Mouse (Mus musculus): ENCODE data around the gene Atp5g2. TPM values are rescaled to one million over a fixed set of nuclear protein-coding genes. Genes with fewer than 3 reads are reported as not detected.

Gene Atp5g2
- polyA plus RNA-seq, 1 experiment from 2014 or later, result 87.4 TPM

MicroRNAs encoded within 50 kb of the gene (microRNA counts, 519-probe panel; counts per million panel counts)
- microRNA mmu-miR-688, result not detected

Small RNA genes within 50 kb of the gene (microRNA-seq; reads per million reads assigned to microRNA genes)
- gene Mir688, result 0.34 reads per million

Other genes starting within 250 kb of the Atp5g2 start
- 0.81 and 0.97 TPM in 2 replicates for gene Amhr2, start 227.0 kb downstream of the Atp5g2 start, polyA plus RNA-seq (2014; fragmentation: Nextera tagmentation; extraction: Ambion mirVana)
- 132 and 141 TPM in 2 replicates for gene Prr13, start 213.3 kb downstream of the Atp5g2 start, polyA plus RNA-seq (2014; fragmentation: Nextera tagmentation; extraction: Ambion mirVana)
- 275 and 289 TPM in 2 replicates for gene Pcbp2, start 201.8 kb downstream of the Atp5g2 start, polyA plus RNA-seq (2014; fragmentation: Nextera tagmentation; extraction: Ambion mirVana)
- gene Gm10337, start 168.6 kb downstream of the Atp5g2 start, polyA plus RNA-seq (2014; fragmentation: Nextera tagmentation; extraction: Ambion mirVana), result 3.4 TPM in 1 of 2 replicates, not detected in the other
- 13.5 and 14.9 TPM in 2 replicates for gene Map3k12, start 155.3 kb downstream of the Atp5g2 start, polyA plus RNA-seq (2014; fragmentation: Nextera tagmentation; extraction: Ambion mirVana)
- gene Tarbp2, start 154.2 kb downstream of the Atp5g2 start, polyA plus RNA-seq (2014; fragmentation: Nextera tagmentation; extraction: Ambion mirVana), result 105 TPM in 2 replicates
- 1.5 and 2.2 TPM in 2 replicates for gene Npff, start 147.4 kb downstream of the Atp5g2 start, polyA plus RNA-seq (2014; fragmentation: Nextera tagmentation; extraction: Ambion mirVana)
- 0.43 TPM in 1 of 2 replicates, not detected in the other for gene Gm28047, start 47.3 kb downstream of the Atp5g2 start, polyA plus RNA-seq (2014; fragmentation: Nextera tagmentation; extraction: Ambion mirVana)
- 34.3 and 36.5 TPM in 2 replicates for gene Atf7, start 46.9 kb downstream of the Atp5g2 start, polyA plus RNA-seq (2014; fragmentation: Nextera tagmentation; extraction: Ambion mirVana)
- 30.6 and 35.8 TPM in 2 replicates for gene Calcoco1, start 49.8 kb upstream of the Atp5g2 start, polyA plus RNA-seq (2014; fragmentation: Nextera tagmentation; extraction: Ambion mirVana)
- not detected in 2 replicates for gene Hoxc13, start 248.8 kb upstream of the Atp5g2 start, polyA plus RNA-seq (2014; fragmentation: Nextera tagmentation; extraction: Ambion mirVana)

Data from intestine, embryonic 14.5 days (tissue).